Mouse (Mus musculus): ENCODE data around the gene Rad51b.

DNA sequence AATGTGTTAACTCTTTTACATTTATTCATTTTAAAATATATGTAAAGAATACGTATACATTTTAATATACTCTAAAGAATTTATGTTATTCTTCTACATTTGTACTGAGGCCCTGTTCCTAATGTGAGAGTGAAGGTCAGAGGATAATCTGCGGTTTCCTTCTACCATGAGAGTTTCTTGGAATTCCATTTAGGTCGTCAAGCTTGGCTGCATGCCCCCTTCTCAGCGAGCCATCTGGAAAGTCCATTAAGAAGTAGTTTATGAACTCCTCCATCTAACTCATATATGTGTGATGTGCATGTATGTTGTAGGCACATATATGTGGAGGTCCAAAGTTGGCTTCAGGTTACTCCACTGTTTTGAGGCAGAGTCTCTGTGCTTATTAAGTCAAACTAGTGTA lies 188.4 kb downstream of the Rad51b start:
- no peak for TF ChIP-seq EP300 (IDR thresholded peaks at IDR 0.05; ENCODE audit: low read depth)
- no peak for TF ChIP-seq CTCF (IDR thresholded peaks at IDR 0.05; ENCODE audit: low read depth)
